ENCODE assay signal across 33 mouse cellular contexts in the genomic region with DNA sequence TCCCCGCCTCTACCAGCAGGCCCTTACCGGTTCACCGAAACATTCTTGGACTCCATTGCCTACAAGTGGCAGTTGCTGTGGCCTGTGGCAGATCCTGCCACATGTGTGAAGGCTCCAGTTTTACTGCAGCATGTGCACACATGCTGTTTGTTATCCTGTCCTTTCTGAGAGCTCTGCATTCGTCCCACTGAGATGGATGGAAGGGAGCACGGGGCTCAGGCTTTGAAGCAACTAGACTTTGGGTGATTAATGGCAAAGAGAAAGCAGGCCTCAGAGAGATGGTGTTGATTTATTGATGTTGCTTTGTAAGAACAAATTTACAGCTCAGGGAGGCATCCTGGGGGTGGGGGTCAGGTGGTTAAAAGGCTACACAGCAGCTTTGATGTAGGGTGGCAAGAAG. TPM values are rescaled to one million over a fixed set of nuclear protein-coding genes. Genes with fewer than 3 reads are reported as not detected.
DNase-seq lines count a peak whose midpoint lies in the region; ATAC-seq and TF ChIP-seq lines count a peak whose summit lies in the region.
"Had no signal": no experiment of that assay in that cellular context is flagged by ENCODE, and none has a peak within 500 bp of the region (broad histone marks: within the 10 kb centered on the region; RNA-seq: fewer than 3 reads in every experiment).

No protein-coding gene starts in this region.

- no peak overlapping the region for H3K4me2 ChIP-seq in embryonic facial prominence, embryonic 13.5 days
- H3K4me2 ChIP-seq: forebrain, embryonic 13.5 days; hindbrain, embryonic 15.5 days; liver, embryonic 15.5 days; lung, embryonic 14.5 days; midbrain, embryonic 15.5 days; neural tube, embryonic 13.5 days had no signal

- WGBS in embryonic facial prominence, embryonic 13.5 days, result 82% methylated on average over 5 of the region's 5 CpGs
- 87% methylated on average over 5 of the region's 5 CpGs for WGBS in embryonic facial prominence, embryonic 10.5 days
- WGBS in limb, embryonic 10.5 days, result 18% methylated on average over 5 of the region's 5 CpGs

- H3K36me3 ChIP-seq in embryonic facial prominence, embryonic 13.5 days, result peaks cover 31% of the 10 kb centered on the region
- H3K36me3 ChIP-seq in embryonic facial prominence, embryonic 10.5 days (replicated peaks), result peaks cover 41% of the 10 kb centered on the region
- H3K36me3 ChIP-seq in MEL (ENCODE audit: control insufficient read depth in 1 of 2, insufficient read depth in 2 of 2, low read length in 2 of 2), result 0 out of 4 replicates have a peak, but pooled peaks cover 0 to 2% of the 10 kb centered on the region in 2 experiments
- H3K36me3 ChIP-seq in limb, embryonic 10.5 days, result peaks cover 45% of the 10 kb centered on the region
- H3K36me3 ChIP-seq: midbrain, embryonic 15.5 days had no signal

- no peaks in the 10 kb centered on the region for H3K9me3 ChIP-seq in embryonic facial prominence, embryonic 13.5 days
- no peaks in the 10 kb centered on the region for H3K9me3 ChIP-seq in embryonic facial prominence, embryonic 10.5 days
- no peaks in the 10 kb centered on the region for H3K9me3 ChIP-seq in MEL (replicated peaks; ENCODE audit: insufficient read depth, low read length)
- H3K9me3 ChIP-seq in limb, embryonic 10.5 days (replicated peaks), result no peaks in the 10 kb centered on the region
- H3K9me3 ChIP-seq: forebrain, embryonic 13.5 days; G1E; hindbrain, embryonic 10.5 days; hindbrain, embryonic 15.5 days; liver, embryonic 15.5 days; midbrain, embryonic 10.5 days; midbrain, embryonic 15.5 days; neural tube, embryonic 13.5 days had no signal

- no peak overlapping the region for H3K4me3 ChIP-seq in embryonic facial prominence, embryonic 13.5 days
- no peak overlapping the region for H3K4me3 ChIP-seq in embryonic facial prominence, embryonic 10.5 days
- H3K4me3 ChIP-seq in MEL (ENCODE audit: control insufficient read depth in 1 of 2, insufficient read depth in 1 of 2, low read depth in 2 of 2, low read length in 2 of 2), result no peak overlapping the region
- H3K4me3 ChIP-seq in limb, embryonic 10.5 days, result peak overlapping the region; percentile 13
- H3K4me3 ChIP-seq: forebrain, embryonic 13.5 days; hindbrain, embryonic 10.5 days; hindbrain, embryonic 15.5 days; left cerebral cortex, adult 2 months; liver, embryonic 15.5 days; midbrain, embryonic 15.5 days; neural tube, embryonic 13.5 days had no signal

- TF ChIP-seq POLR2A in MEL (IDR thresholded peaks at IDR 0.05; ENCODE audit: control insufficient read depth in 1 of 2, insufficient read depth in 1 of 2, low read depth in 1 of 2, low read length in 2 of 2, poor library complexity in 1 of 2), result no peak

- no peak for TF ChIP-seq CTCF in MEL (IDR thresholded peaks at IDR 0.05 in 2 of 3, conservative IDR thresholded peaks at IDR 0.05 in 1 of 3; ENCODE audit: control insufficient read depth in 1 of 3, insufficient read depth in 1 of 3, low read depth in 2 of 3, low read length in 3 of 3, poor library complexity in 1 of 3, severe bottlenecking in 1 of 3)

- peaks cover 17% of the 10 kb centered on the region for H3K79me2 ChIP-seq in MEL (ENCODE audit: control insufficient read depth, insufficient read depth, low read length, poor library complexity)

- TF ChIP-seq EP300 in MEL (IDR thresholded peaks at IDR 0.05; ENCODE audit: low read depth in 1 of 2, low read length in 2 of 2), result no peak

- ATAC-seq in embryonic facial prominence, embryonic 13.5 days (ENCODE audit: insufficient number of reproducible peaks, insufficient read depth, low FRiP score, low TSS enrichment, low read depth), result no peak
- ATAC-seq: forebrain, embryonic 13.5 days; inflammation-experienced regulatory T-cells, adult 6 months; midbrain, embryonic 15.5 days; Patski had no signal

- H3K4me1 ChIP-seq in embryonic facial prominence, embryonic 13.5 days, result peaks cover 57% of the 10 kb centered on the region
- peaks cover 79% of the 10 kb centered on the region for H3K4me1 ChIP-seq in embryonic facial prominence, embryonic 10.5 days
- peaks cover 0 to 8% of the 10 kb centered on the region in 2 experiments; a peak in 3 of 4 replicates for H3K4me1 ChIP-seq in MEL (ENCODE audit: control insufficient read depth in 1 of 2, insufficient read depth in 2 of 2, low read length in 2 of 2)
- peaks cover 95% of the 10 kb centered on the region for H3K4me1 ChIP-seq in limb, embryonic 10.5 days

- H3K27me3 ChIP-seq in embryonic facial prominence, embryonic 13.5 days, result no peaks in the 10 kb centered on the region
- H3K27me3 ChIP-seq in embryonic facial prominence, embryonic 10.5 days (replicated peaks; ENCODE audit: low read depth, poor library complexity, severe bottlenecking), result 0 out of 2 replicates have a peak, but pooled peaks cover 4% of the 10 kb centered on the region
- H3K27me3 ChIP-seq in MEL (ENCODE audit: control insufficient read depth in 1 of 2, insufficient read depth in 2 of 2, low read length in 2 of 2), result no peaks in the 10 kb centered on the region
- H3K27me3 ChIP-seq in limb, embryonic 10.5 days (ENCODE audit: low read depth, poor library complexity, severe bottlenecking), result no peaks in the 10 kb centered on the region
- H3K27me3 ChIP-seq: forebrain, embryonic 13.5 days; hindbrain, embryonic 15.5 days; liver, embryonic 15.5 days; midbrain, embryonic 15.5 days; neural tube, embryonic 13.5 days; Patski had no signal

- no peak for DNase-seq in embryonic facial prominence, embryonic 10.5 days (ENCODE audit: low spot score)
- no peak for DNase-seq in MEL (ENCODE audit: low read depth, low spot score)
- DNase-seq in limb, embryonic 10.5 days (ENCODE audit: low spot score), result no peak
- DNase-seq in mesoderm, embryonic 11.5 days (ENCODE audit: low read depth, low spot score), result peak; percentile 75
- DNase-seq in gastrocnemius, postnatal 10 days, result no peak
- no peak for DNase-seq in spleen, postnatal 14 days (ENCODE audit: low spot score in 2 of 2)
- DNase-seq: adrenal gland, postnatal 10 days; cerebellum, adult 11 months; cerebellum, adult 9-11 months; gastrocnemius, postnatal 14 days; heart, postnatal 14 days; kidney, adult 18-20 months; kidney, postnatal 10 days; lung, embryonic 14.5 days; lung, postnatal 14 days; retina, postnatal 1 day; right cerebral cortex, postnatal 14 days; thymus, postnatal 14 days had no signal

- TF ChIP-seq RAD21 in MEL (IDR thresholded peaks at IDR 0.05; ENCODE audit: low read depth, low read length), result no peak

- peak overlapping the region; percentile 18; the same call in 1 of the 2 replicates for H3K27ac ChIP-seq in embryonic facial prominence, embryonic 13.5 days
- H3K27ac ChIP-seq in embryonic facial prominence, embryonic 10.5 days (replicated peaks), result no peak overlapping the region
- H3K27ac ChIP-seq in MEL (ENCODE audit: control insufficient read depth, low read depth, low read length), result no peak overlapping the region
- H3K27ac ChIP-seq in limb, embryonic 10.5 days, result peak overlapping the region; percentile 75
- H3K27ac ChIP-seq: forebrain, embryonic 13.5 days; hindbrain, embryonic 10.5 days; hindbrain, embryonic 15.5 days; left cerebral cortex, adult 2 months; liver, embryonic 15.5 days; midbrain, embryonic 10.5 days; midbrain, embryonic 15.5 days; neural tube, embryonic 13.5 days had no signal

- H3K9ac ChIP-seq in embryonic facial prominence, embryonic 13.5 days, result no peak overlapping the region
- H3K9ac ChIP-seq in MEL (ENCODE audit: control insufficient read depth, low read depth, low read length, poor library complexity, severe bottlenecking), result no peak overlapping the region
- H3K9ac ChIP-seq: forebrain, embryonic 13.5 days; hindbrain, embryonic 15.5 days; liver, embryonic 15.5 days; lung, embryonic 14.5 days; midbrain, embryonic 15.5 days had no signal

RNA-seq across cellular contexts. Expression of a gene that starts 2.9 kb away (rescaled TPM):
- 132 and 154 TPM in 2 replicates for polyA plus RNA-seq in embryonic facial prominence, embryonic 13.5 days (2015; fragmentation: Nextera tagmentation; extraction: Ambion mirVana)
- 119 and 124 TPM in 2 replicates for polyA plus RNA-seq in embryonic facial prominence, embryonic 10.5 days (2016; fragmentation: Nextera tagmentation; extraction: Ambion mirVana)
- 140 and 141 TPM in 2 replicates for total RNA-seq in MEL (2012; rRNA removed)
- 100 to 1,000 TPM in 1 of 2 experiments, not detected in 1; 206 TPM for polyA plus RNA-seq in MEL (2012; ENCODE audit: insufficient read depth in 1 of 2, insufficient read length in 2 of 2, low read depth in 1 of 2, low replicate concordance in 2 of 2, missing spikeins in 1 of 2)
- 122 and 123 TPM in 2 replicates for polyA plus RNA-seq in limb, embryonic 10.5 days (2016; fragmentation: Nextera tagmentation; extraction: Ambion mirVana)
- total RNA-seq in gastrocnemius, postnatal 10 days (2021), result 10 to 100 TPM; 34.9 to 35.6 TPM

RNA-seq across cellular contexts. Expression of a gene that starts 3.1 kb away (rescaled TPM):
- 71.0 and 77.8 TPM in 2 replicates for polyA plus RNA-seq in embryonic facial prominence, embryonic 13.5 days (2015; fragmentation: Nextera tagmentation; extraction: Ambion mirVana)
- 56.8 and 58.9 TPM in 2 replicates for polyA plus RNA-seq in embryonic facial prominence, embryonic 10.5 days (2016; fragmentation: Nextera tagmentation; extraction: Ambion mirVana)
- total RNA-seq in MEL (2012; rRNA removed), result 26.5 and 45.1 TPM in 2 replicates
- polyA plus RNA-seq in MEL (2012; ENCODE audit: insufficient read depth in 1 of 2, insufficient read length in 2 of 2, low read depth in 1 of 2, low replicate concordance in 2 of 2, missing spikeins in 1 of 2), result 10 to 100 TPM in 1 of 2 experiments, not detected in 1; 31.0 TPM
- polyA plus RNA-seq in limb, embryonic 10.5 days (2016; fragmentation: Nextera tagmentation; extraction: Ambion mirVana), result 52.8 and 60.8 TPM in 2 replicates
- 10 to 100 TPM in 1 of 2 experiments, 1 to 10 TPM in 1; 7.7 to 10.1 TPM for total RNA-seq in gastrocnemius, postnatal 10 days (2021)

RNA-seq across cellular contexts. Expression of a gene that starts 10.6 kb away (rescaled TPM):
- polyA plus RNA-seq in embryonic facial prominence, embryonic 13.5 days (2015; fragmentation: Nextera tagmentation; extraction: Ambion mirVana), result 66.0 and 72.6 TPM in 2 replicates
- polyA plus RNA-seq in embryonic facial prominence, embryonic 10.5 days (2016; fragmentation: Nextera tagmentation; extraction: Ambion mirVana), result 27.2 and 31.2 TPM in 2 replicates
- 7.8 and 12.0 TPM in 2 replicates for total RNA-seq in MEL (2012; rRNA removed)
- polyA plus RNA-seq in MEL (2012; ENCODE audit: insufficient read depth in 1 of 2, insufficient read length in 2 of 2, low read depth in 1 of 2, low replicate concordance in 2 of 2, missing spikeins in 1 of 2), result 10 to 100 TPM in 1 of 2 experiments, not detected in 1; 13.1 TPM
- polyA plus RNA-seq in limb, embryonic 10.5 days (2016; fragmentation: Nextera tagmentation; extraction: Ambion mirVana), result 25.4 and 28.8 TPM in 2 replicates
- 1 to 10 TPM; 1.8 to 2.7 TPM for total RNA-seq in gastrocnemius, postnatal 10 days (2021)
- total RNA-seq: common myeloid progenitor, adult 5-6 weeks had no signal
- polyA plus RNA-seq: inflammation-experienced regulatory T-cells, adult 6 months had no signal

RNA-seq across cellular contexts. Expression of a gene that starts 16.4 kb away (rescaled TPM):
- polyA plus RNA-seq in embryonic facial prominence, embryonic 13.5 days (2015; fragmentation: Nextera tagmentation; extraction: Ambion mirVana), result 17.9 and 18.3 TPM in 2 replicates
- 12.8 and 16.0 TPM in 2 replicates for polyA plus RNA-seq in embryonic facial prominence, embryonic 10.5 days (2016; fragmentation: Nextera tagmentation; extraction: Ambion mirVana)
- 12.0 and 14.1 TPM in 2 replicates for total RNA-seq in MEL (2012; rRNA removed)
- 10 to 100 TPM in 1 of 2 experiments, not detected in 1; 12.2 TPM for polyA plus RNA-seq in MEL (2012; ENCODE audit: insufficient read depth in 1 of 2, insufficient read length in 2 of 2, low read depth in 1 of 2, low replicate concordance in 2 of 2, missing spikeins in 1 of 2)
- polyA plus RNA-seq in limb, embryonic 10.5 days (2016; fragmentation: Nextera tagmentation; extraction: Ambion mirVana), result 14.0 and 15.9 TPM in 2 replicates
- total RNA-seq in gastrocnemius, postnatal 10 days (2021), result 1 to 10 TPM; 3.4 to 3.7 TPM

RNA-seq across cellular contexts. Expression of a gene that starts 21.2 kb away (rescaled TPM):
- 27.1 and 32.3 TPM in 2 replicates for polyA plus RNA-seq in embryonic facial prominence, embryonic 13.5 days (2015; fragmentation: Nextera tagmentation; extraction: Ambion mirVana)
- polyA plus RNA-seq in embryonic facial prominence, embryonic 10.5 days (2016; fragmentation: Nextera tagmentation; extraction: Ambion mirVana), result 2.6 and 2.9 TPM in 2 replicates
- total RNA-seq in MEL (2012; rRNA removed), result not detected in 2 replicates
- not detected for polyA plus RNA-seq in MEL (2012; ENCODE audit: insufficient read depth in 1 of 2, insufficient read length in 2 of 2, low read depth in 1 of 2, low replicate concordance in 2 of 2, missing spikeins in 1 of 2)
- polyA plus RNA-seq in limb, embryonic 10.5 days (2016; fragmentation: Nextera tagmentation; extraction: Ambion mirVana), result 15.2 and 16.3 TPM in 2 replicates
- 10 to 100 TPM in 1 of 2 experiments, 1 to 10 TPM in 1; 9.9 to 10.8 TPM for total RNA-seq in gastrocnemius, postnatal 10 days (2021)
- total RNA-seq: common myeloid progenitor, adult 5-6 weeks; G1E; granulocyte monocyte progenitor cell, adult 5-6 weeks; liver, adult 2 months had no signal
- polyA plus RNA-seq: forebrain, embryonic 13.5 days; G1E; inflammation-experienced regulatory T-cells, adult 6 months had no signal

Comparison
In these comparisons a context has a peak if more than half of its experiments do, and no peak if none do; other contexts are left out.
1. H3K27ac ChIP-seq: peak in embryonic facial prominence, embryonic 13.5 days (single experiment) and limb, embryonic 10.5 days (single experiment); none in embryonic facial prominence, embryonic 10.5 days (single experiment) and MEL (single experiment).